Mouse (Mus musculus): ENCODE data around the gene Adprhl1. TPM values are rescaled to one million over a fixed set of nuclear protein-coding genes. Genes with fewer than 3 reads are reported as not detected.

Adprhl1 gene
- total RNA-seq, 2 experiments from 2014 or later = 380 to 433 TPM

Small RNA genes within 50 kb of the gene (microRNA-seq; reads per million reads assigned to microRNA genes)
- 23.9 to 34.4 reads per million in 2 experiments for gene Mir1968

Other genes starting within 250 kb of the Adprhl1 start
- under 1 TPM; 0.15 to 0.19 TPM for gene F7, start 228.1 kb downstream of the Adprhl1 start, total RNA-seq (2021)
- under 1 TPM; 0.67 to 0.71 TPM for gene F10, start 216.9 kb downstream of the Adprhl1 start, total RNA-seq (2021)
- gene Proz, start 193.2 kb downstream of the Adprhl1 start, total RNA-seq (2021) = not detected
- 10 to 100 TPM in 1 of 2 experiments, 1 to 10 TPM in 1; 8.8 to 10.7 TPM for gene Pcid2, start 148.7 kb downstream of the Adprhl1 start, total RNA-seq (2021)
- 10 to 100 TPM; 78.0 to 78.3 TPM for gene Cul4a, start 148.5 kb downstream of the Adprhl1 start, total RNA-seq (2021)
- 100 to 1,000 TPM; 328 to 332 TPM for gene Lamp1, start 95.0 kb downstream of the Adprhl1 start, total RNA-seq (2021)
- gene Grtp1, start 53.5 kb downstream of the Adprhl1 start, total RNA-seq (2021) = 1 to 10 TPM; 2.8 to 2.9 TPM
- 10 to 100 TPM; 45.7 to 51.6 TPM for gene Dcun1d2, start 34.0 kb upstream of the Adprhl1 start, total RNA-seq (2021)
- 10 to 100 TPM; 22.0 to 26.6 TPM for gene Tmco3, start 34.0 kb upstream of the Adprhl1 start, total RNA-seq (2021)
- 10 to 100 TPM; 40.4 to 45.5 TPM for gene Tfdp1, start 84.6 kb upstream of the Adprhl1 start, total RNA-seq (2021)
- gene Atp4b, start 142.7 kb upstream of the Adprhl1 start, total RNA-seq (2021) = not detected
- gene Grk1, start 150.9 kb upstream of the Adprhl1 start, total RNA-seq (2021) = under 1 TPM; 0.02 to 0.05 TPM
- gene Tmem255b, start 181.0 kb upstream of the Adprhl1 start, total RNA-seq (2021) = 10 to 100 TPM; 13.8 to 14.6 TPM
- gene Gas6, start 240.3 kb upstream of the Adprhl1 start, total RNA-seq (2021) = 100 to 1,000 TPM; 121 to 122 TPM